Mouse (Mus musculus): ENCODE measurements around the gene Tmbim7.
"Not testable (repeated sequence)": the region's sequence is repeated elsewhere in the genome, so short reads cannot be mapped to it uniquely, and the experiment has no call there.

Tmbim7 gene

GRCm38 (mm10) chr5:3650881-3651280, at the start of gene Tmbim7:
TSS of gene Tmbim7 (plus strand) at chr5:3651181.
- DNase-seq (ENCODE audit: low read depth): no peak

DNA sequence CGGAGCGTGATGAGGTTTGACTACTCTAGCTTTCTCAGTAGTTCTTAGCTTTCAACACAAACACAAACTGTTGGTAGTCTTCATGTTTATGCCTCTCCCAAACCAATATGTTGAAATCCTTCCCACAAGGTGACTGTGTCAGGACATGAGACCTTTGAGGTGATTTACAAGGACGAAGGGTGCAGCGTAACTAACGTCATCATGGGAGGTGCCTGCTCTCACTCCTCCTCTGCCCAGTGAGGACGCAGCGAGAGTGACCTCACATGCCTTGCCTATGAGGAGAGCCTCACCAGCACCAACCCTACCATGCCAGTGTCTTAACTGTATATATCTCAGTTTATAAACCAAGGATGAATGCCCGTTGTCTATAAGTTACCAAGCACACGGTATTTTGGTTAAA, 43.9 kb upstream of the Tmbim7 start:
- no peak for DNase-seq (ENCODE audit: low read depth)

GRCm38 (mm10) chr5:3609241-3609640, 41.7 kb upstream of the Tmbim7 start:
- no peak for DNase-seq (ENCODE audit: low read depth)

DNA sequence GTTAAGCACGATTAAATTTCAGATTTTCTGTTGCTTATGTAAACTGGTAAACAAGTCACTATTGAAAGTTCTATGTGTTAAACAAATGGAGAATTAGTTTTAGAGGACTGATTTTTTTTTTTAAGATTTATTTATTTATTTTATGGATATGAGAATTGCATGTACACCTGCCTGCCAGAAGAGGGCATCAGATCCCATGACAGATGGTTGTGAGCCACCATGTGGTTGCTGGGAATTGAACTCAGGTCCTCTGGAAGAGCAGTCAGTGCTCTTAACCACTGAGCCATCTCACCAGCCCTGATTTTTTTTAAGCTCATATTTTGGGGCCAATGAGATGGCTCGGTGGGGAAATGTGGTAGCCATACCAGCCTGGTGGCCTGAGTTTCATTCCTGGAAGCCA, 39.1 kb upstream of the Tmbim7 start:
- not testable (repeated sequence) for DNase-seq (ENCODE audit: low read depth)

GRCm38 (mm10) chr5:3620486-3620885, 30.5 kb upstream of the Tmbim7 start:
- no peak for DNase-seq (ENCODE audit: low read depth)

- DNase-seq (ENCODE audit: low read depth): no peak
Measured at GRCm38 (mm10) chr5:3630055-3630454, 20.9 kb upstream of the Tmbim7 start.

GRCm38 (mm10) chr5:3631512-3632271, 19.3 kb upstream of the Tmbim7 start:
- DNase-seq (ENCODE audit: low read depth): no peak

- DNase-seq (ENCODE audit: low read depth): no peak
Measured at GRCm38 (mm10) chr5:3632285-3632684, 18.7 kb upstream of the Tmbim7 start.

DNA sequence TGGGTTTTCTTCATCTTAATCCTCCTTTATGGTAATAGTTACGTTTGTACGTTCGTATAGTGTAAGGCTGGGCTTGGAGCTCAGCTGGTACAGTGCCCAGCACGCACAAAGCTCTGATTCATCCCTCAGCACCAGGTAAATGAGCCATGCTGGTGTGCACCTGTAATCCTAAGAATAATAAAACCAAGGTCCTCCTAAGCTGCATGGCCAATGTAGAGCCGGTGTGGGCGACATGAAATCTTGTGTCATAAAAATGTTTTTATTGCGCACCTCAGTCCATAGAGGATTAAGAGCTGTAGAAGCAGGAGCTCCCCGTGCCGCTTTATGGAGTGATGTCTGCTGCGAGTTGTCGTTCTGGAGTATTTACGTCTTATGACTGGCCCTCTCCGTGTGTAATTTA, 17.7 kb upstream of the Tmbim7 start:
- no peak for DNase-seq (ENCODE audit: low read depth)

- no peak for DNase-seq (ENCODE audit: low read depth)
Measured at GRCm38 (mm10) chr5:3633951-3634350, 17.0 kb upstream of the Tmbim7 start.

GRCm38 (mm10) chr5:3635286-3635685, 15.7 kb upstream of the Tmbim7 start:
- no peak for DNase-seq (ENCODE audit: low read depth)

DNA sequence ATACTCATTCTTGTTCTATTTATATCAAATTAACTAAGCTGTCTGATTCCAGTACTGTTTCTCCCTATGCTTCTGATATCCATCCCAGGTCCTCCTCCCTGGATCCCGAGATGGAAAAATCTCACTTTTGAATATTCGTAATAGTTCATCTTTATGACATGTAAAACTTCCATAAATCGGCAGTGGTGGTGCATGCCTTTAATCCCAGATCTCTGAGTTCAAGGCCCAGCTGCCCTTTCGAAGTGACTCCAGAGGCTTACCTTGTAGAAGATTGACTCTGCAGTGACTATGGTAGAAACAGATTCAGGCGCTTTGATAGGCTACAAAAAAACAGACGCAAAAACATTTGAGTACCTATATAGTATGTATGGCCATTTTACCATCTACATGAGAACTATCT, 6.4 kb upstream of the Tmbim7 start:
- no peak for DNase-seq (ENCODE audit: low read depth)

- DNase-seq (ENCODE audit: low read depth): no peak
Measured at GRCm38 (mm10) chr5:3645326-3645725, 5.7 kb upstream of the Tmbim7 start.

DNA sequence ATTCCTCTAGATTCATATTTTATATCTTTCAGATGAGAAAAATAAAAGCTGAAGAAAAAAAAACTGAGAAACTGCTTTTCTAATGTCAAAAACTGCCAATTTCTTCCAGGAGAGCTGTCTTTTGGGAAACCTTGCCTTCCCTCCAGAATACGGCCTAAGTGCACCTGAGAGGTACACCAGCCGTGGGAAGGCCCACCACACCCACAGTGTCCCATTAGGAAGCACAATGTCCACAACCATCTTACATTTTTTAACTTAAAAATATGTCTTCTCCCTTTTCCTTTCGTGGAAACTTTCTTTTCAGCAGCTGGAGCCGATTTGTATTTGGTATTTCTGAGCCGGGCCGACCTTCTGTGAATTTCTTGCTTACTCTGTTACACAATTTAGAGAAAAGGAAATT, 4.4 kb upstream of the Tmbim7 start:
- DNase-seq (ENCODE audit: low read depth): no peak

- DNase-seq (ENCODE audit: low read depth): peak; percentile 33
Measured at GRCm38 (mm10) chr5:3646991-3647707, 3.8 kb upstream of the Tmbim7 start.

GRCm38 (mm10) chr5:3647708-3648121, 3.3 kb upstream of the Tmbim7 start:
- peak; percentile 36 for DNase-seq (ENCODE audit: low read depth)

GRCm38 (mm10) chr5:3648206-3648848, 2.7 kb upstream of the Tmbim7 start:
- DNase-seq (ENCODE audit: low read depth): no peak

- no peak for DNase-seq (ENCODE audit: low read depth)
Measured at GRCm38 (mm10) chr5:3648849-3649210, 2.2 kb upstream of the Tmbim7 start.

- no peak for DNase-seq (ENCODE audit: low read depth)
Measured at GRCm38 (mm10) chr5:3651621-3652020, 640 bp downstream of the Tmbim7 start.

DNA sequence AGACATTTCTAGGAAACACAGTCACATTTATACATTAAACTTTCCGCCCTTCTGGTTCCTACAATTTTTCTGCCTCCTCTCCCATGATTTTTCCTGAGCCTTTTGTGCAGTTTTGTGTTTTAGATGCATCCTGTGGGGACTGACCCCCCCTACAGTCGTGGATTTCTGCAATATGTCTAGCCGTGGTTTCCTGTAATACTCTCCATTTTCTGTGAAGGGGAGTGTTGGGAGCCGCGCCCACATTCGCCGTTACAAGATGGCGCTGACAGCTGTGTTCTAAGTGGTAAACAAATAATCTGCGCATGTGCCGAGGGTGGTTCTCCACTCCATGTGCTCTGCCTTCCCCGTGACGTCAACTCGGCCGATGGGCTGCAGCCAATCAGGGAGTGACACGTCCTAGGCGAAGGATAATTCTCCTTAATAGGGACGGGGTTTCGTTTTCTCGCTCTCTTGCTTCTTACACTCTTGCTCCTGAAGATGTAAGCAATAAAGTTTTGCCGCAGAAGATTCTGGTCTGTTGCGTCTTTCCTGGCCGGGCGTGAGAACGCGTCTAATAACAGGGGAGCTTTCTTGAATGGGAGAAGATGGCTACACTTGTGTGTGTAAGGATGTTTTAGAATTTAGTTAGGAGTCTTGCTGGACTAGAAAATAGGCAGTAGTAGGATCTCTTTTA, 2.1 kb downstream of the Tmbim7 start:
- DNase-seq (ENCODE audit: low read depth): not testable (repeated sequence)

DNA sequence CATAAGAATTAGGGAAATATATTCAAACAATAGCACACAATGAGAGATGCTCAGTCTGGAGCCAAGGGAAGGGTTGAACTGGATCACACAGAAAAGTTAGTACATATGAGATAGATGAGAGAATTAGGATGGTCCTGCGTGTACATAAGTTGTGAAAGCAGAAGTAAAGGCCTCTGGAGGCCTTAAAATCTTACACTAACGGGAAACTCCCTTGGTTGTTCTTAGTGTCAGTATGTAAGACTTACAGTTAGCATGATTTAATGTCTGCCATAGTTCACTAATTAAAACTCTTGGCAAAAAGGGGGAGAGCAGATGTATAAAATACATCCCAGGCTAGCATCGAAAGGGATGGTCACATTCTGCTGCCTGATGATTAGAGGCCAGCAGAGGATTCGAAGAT, 2.8 kb downstream of the Tmbim7 start:
- no peak for DNase-seq (ENCODE audit: low read depth)

GRCm38 (mm10) chr5:3657085-3657484, 6.1 kb downstream of the Tmbim7 start, which contains the start of gene Gatad1:
TSS of gene Gatad1 (minus strand) at chr5:3657185.
- DNase-seq (ENCODE audit: low read depth): no peak

Measured in fibroblast of lung, adult 2 months (primary cell).